Mouse (Mus musculus) myocyte (in vitro differentiated cells): Measurements from ENCODE around the gene Kat8. TPM values are rescaled to one million over a fixed set of nuclear protein-coding genes. Genes with fewer than 3 reads are reported as not detected.
A peak's percentile ranks its signal among the peaks of the same experiment; 100 is the strongest.

Experiments
- H3K27me3 ChIP-seq: one replicate; pipeline ENCODE4 v1.6.1; 2011; ENCODE audit not compliant: control insufficient read depth, insufficient read depth, insufficient read length
- H3K36me3 ChIP-seq: one replicate; pipeline ENCODE4 v1.6.1; 2011; ENCODE audit not compliant: control insufficient read depth, insufficient read depth
- H3K4me2 ChIP-seq: one replicate; pipeline ENCODE4 v1.6.1; 2011; ENCODE audit warnings: low read depth, control low read depth
- H3K4me3 ChIP-seq: one replicate; pipeline ENCODE4 v1.5.1; 2011; ENCODE audit warnings: mild to moderate bottlenecking, control low read depth, moderate library complexity
- H3K79me2 ChIP-seq: one replicate; pipeline ENCODE4 v1.6.1; 2011; ENCODE audit not compliant: control insufficient read depth, insufficient read depth
- H3ac ChIP-seq: one replicate; pipeline ENCODE4 v1.6.1; 2011; ENCODE audit not compliant: control insufficient read depth, insufficient read length
- CEBPB ChIP-seq: IDR thresholded peaks from 2 replicates; pipeline ENCODE4 v1.6.1; 2011; ENCODE audit warnings: mild to moderate bottlenecking, moderate library complexity; ENCODE audit not compliant: poor library complexity, insufficient read depth, severe bottlenecking
- E2F4 ChIP-seq: IDR thresholded peaks from one replicate; pipeline ENCODE4 v1.6.1; 2011; ENCODE audit warnings: mild to moderate bottlenecking, control low read depth, moderate library complexity; ENCODE audit not compliant: insufficient read depth
- MAX ChIP-seq: IDR thresholded peaks from one replicate; pipeline ENCODE4 v1.6.1; 2011; ENCODE audit warnings: low read depth, mild to moderate bottlenecking, control low read depth
- MYOD1 ChIP-seq, 3 experiments: IDR thresholded peaks; one replicate each; pipeline ENCODE4 v1.6.1; 2011; ENCODE audit warnings: control low read depth in 2 of 3, low read depth in 2 of 3, mild to moderate bottlenecking in 2 of 3, moderate library complexity in 1 of 3; ENCODE audit not compliant: insufficient read length in 2 of 3, control insufficient read depth in 1 of 3
- MYOG ChIP-seq, 3 experiments: IDR thresholded peaks; one replicate each; pipeline ENCODE4 v1.6.1; 2011; ENCODE audit warnings: control low read depth in 2 of 3, low read depth in 2 of 3, mild to moderate bottlenecking in 2 of 3; ENCODE audit not compliant: insufficient read length in 2 of 3, control insufficient read depth in 1 of 3, insufficient read depth in 1 of 3
- POLR2A ChIP-seq: IDR thresholded peaks from one replicate; pipeline ENCODE4 v1.6.1; 2011; ENCODE audit warnings: low read depth, mild to moderate bottlenecking, control low read depth, moderate library complexity; ENCODE audit not compliant: insufficient read length
- POLR2AphosphoS2 ChIP-seq: IDR thresholded peaks from one replicate; pipeline ENCODE4 v1.6.1; 2011; ENCODE audit warnings: low read depth, control low read depth; ENCODE audit not compliant: insufficient read length
- REST ChIP-seq: IDR thresholded peaks from one replicate; pipeline ENCODE4 v1.6.1; 2011; ENCODE audit warnings: mild to moderate bottlenecking, control low read depth, moderate library complexity; ENCODE audit not compliant: insufficient read depth, insufficient read length
- SRF ChIP-seq: IDR thresholded peaks from one replicate; pipeline ENCODE4 v1.6.1; 2011; ENCODE audit warnings: low read depth; ENCODE audit not compliant: control insufficient read depth, insufficient read length
- TCF12 ChIP-seq: IDR thresholded peaks from one replicate; pipeline ENCODE4 v1.6.1; 2011; ENCODE audit warnings: mild to moderate bottlenecking, control low read depth; ENCODE audit not compliant: poor library complexity, insufficient read depth, severe bottlenecking
- TCF3 ChIP-seq: IDR thresholded peaks from one replicate; pipeline ENCODE4 v1.6.1; 2011; ENCODE audit warnings: low read depth, control low read depth; ENCODE audit not compliant: insufficient read length
- USF1 ChIP-seq: IDR thresholded peaks from one replicate; pipeline ENCODE4 v1.6.1; 2011; ENCODE audit warnings: low read depth, mild to moderate bottlenecking, control low read depth, moderate library complexity
- polyA plus RNA-seq: library from polyadenylated mRNA; unstranded; fragments of >200 nt; fragmentation: generic; extraction: Trizol; gene quantifications from one replicate; pipeline ENCODE4 v1.2.1, GENCODE M21; 2012; ENCODE audit warnings: missing spikeins

The Kat8 gene
- polyA plus RNA-seq, 1 experiment = 26.4 TPM

GRCm38 (mm10) chr7:127967004-127967921 lies 54.9 kb downstream of the Kat8 start, which contains the start of gene Fus:
TSS of gene Fus (plus strand) at chr7:127967457.
- TF ChIP-seq SRF (no peak), E2F4 (peak; percentile 6), REST (no peak), USF1 (no peak), CEBPB (no peak), POLR2A (peak; percentile 99), TCF3 (peak; percentile 3), MYOG (IDR thresholded peaks at IDR 0.05; ENCODE audit: control insufficient read depth in 1 of 3, insufficient read depth in 1 of 3, insufficient read length in 2 of 3, low read depth in 2 of 3) (peak in 1 of 3 experiments; percentile 32), MYOD1 (IDR thresholded peaks at IDR 0.05; ENCODE audit: control insufficient read depth in 1 of 3, insufficient read length in 2 of 3, low read depth in 2 of 3) (no peak), MAX (no peak), TCF12 (no peak), POLR2AphosphoS2 (peak; percentile 100)
- peak within 1 kb of the TSS; percentile 95 for H3K4me3 ChIP-seq
- H3ac ChIP-seq = peak within 1 kb of the TSS; percentile 89
- H3K79me2 ChIP-seq = peaks cover 44% of the 10 kb centered on the region
- peaks cover 22% of the 10 kb centered on the region for H3K36me3 ChIP-seq
- H3K4me2 ChIP-seq = peak within 1 kb of the TSS; percentile 95
- H3K27me3 ChIP-seq = no peaks in the 10 kb centered on the region

GRCm38 (mm10) chr7:127967922-127968828 lies 55.9 kb downstream of the Kat8 start:
- H3K36me3 ChIP-seq = peaks cover 29% of the 10 kb centered on the region
- no peaks in the 10 kb centered on the region for H3K27me3 ChIP-seq
- TF ChIP-seq USF1 (no peak), POLR2A (peak; percentile 31)
- peak overlapping the region; percentile 89 for H3ac ChIP-seq
- peak overlapping the region; percentile 73 for H3K4me2 ChIP-seq
- H3K79me2 ChIP-seq = peaks cover 53% of the 10 kb centered on the region
- H3K4me3 ChIP-seq = peak overlapping the region; percentile 95

- Histone ChIP-seq H3K36me3 (peaks cover 91% of the 10 kb centered on the region), H3ac (no peak overlapping the region), H3K27me3 (no peaks in the 10 kb centered on the region), H3K4me2 (no peak overlapping the region), H3K79me2 (peaks cover 82% of the 10 kb centered on the region), H3K4me3 (no peak overlapping the region)
- TF ChIP-seq POLR2A (no peak), MYOD1 (IDR thresholded peaks at IDR 0.05; ENCODE audit: control insufficient read depth in 1 of 3, insufficient read length in 2 of 3, low read depth in 2 of 3) (no peak), REST (no peak), MAX (no peak), SRF (no peak), CEBPB (no peak), TCF12 (no peak), POLR2AphosphoS2 (no peak), MYOG (IDR thresholded peaks at IDR 0.05; ENCODE audit: control insufficient read depth in 1 of 3, insufficient read depth in 1 of 3, insufficient read length in 2 of 3, low read depth in 2 of 3) (no peak), E2F4 (no peak), TCF3 (no peak), USF1 (no peak)
Observed at GRCm38 (mm10) chr7:127974413-127974930, 62.2 kb downstream of the Kat8 start.

Other genes starting within 250 kb of the Kat8 start
- 94.7 TPM for gene Bcl7c, start 203.6 kb upstream of the Kat8 start, polyA plus RNA-seq
- 8.9 TPM for gene Ctf1, start 199.8 kb upstream of the Kat8 start, polyA plus RNA-seq
- 0.14 TPM for gene Ctf2, start 180.3 kb upstream of the Kat8 start, polyA plus RNA-seq
- 11.9 TPM for gene Fbxl19, start 168.0 kb upstream of the Kat8 start, polyA plus RNA-seq
- gene Orai3, start 142.7 kb upstream of the Kat8 start, polyA plus RNA-seq = 16.3 TPM
- gene Setd1a, start 135.8 kb upstream of the Kat8 start, polyA plus RNA-seq = 13.7 TPM
- gene Gm49388, start 126.9 kb upstream of the Kat8 start, polyA plus RNA-seq = 1.4 TPM
- 15.0 TPM for gene Hsd3b7, start 111.9 kb upstream of the Kat8 start, polyA plus RNA-seq
- 73.0 TPM for gene Stx4a, start 88.2 kb upstream of the Kat8 start, polyA plus RNA-seq
- 0.20 TPM for gene Stx1b, start 88.0 kb upstream of the Kat8 start, polyA plus RNA-seq
- 16.7 TPM for gene Zfp646, start 36.3 kb upstream of the Kat8 start, polyA plus RNA-seq
- 7.9 TPM for gene Zfp668, start 35.7 kb upstream of the Kat8 start, polyA plus RNA-seq
- gene Prss53, start 21.5 kb upstream of the Kat8 start, polyA plus RNA-seq = 0.74 TPM
- gene Gm21974, start 17.1 kb upstream of the Kat8 start, polyA plus RNA-seq = not detected
- 65.9 TPM for gene Vkorc1, start 16.9 kb upstream of the Kat8 start, polyA plus RNA-seq
- 53.2 TPM for gene Bckdk, start 8.4 kb upstream of the Kat8 start, polyA plus RNA-seq
- 0.06 TPM for gene Prss8, start 17.6 kb downstream of the Kat8 start, polyA plus RNA-seq
- 10.6 TPM for gene Prss36, start 34.2 kb downstream of the Kat8 start, polyA plus RNA-seq
- gene Fus, start 54.9 kb downstream of the Kat8 start, polyA plus RNA-seq = 231 TPM
- 3.9 TPM for gene Pycard, start 81.4 kb downstream of the Kat8 start, polyA plus RNA-seq
- gene Trim72, start 91.4 kb downstream of the Kat8 start, polyA plus RNA-seq = 468 TPM
- gene Itgam, start 150.1 kb downstream of the Kat8 start, polyA plus RNA-seq = 0.14 TPM
- not detected for gene Gm49368, start 150.2 kb downstream of the Kat8 start, polyA plus RNA-seq
- not detected for gene Itgax, start 217.0 kb downstream of the Kat8 start, polyA plus RNA-seq
- gene Itgad, start 241.9 kb downstream of the Kat8 start, polyA plus RNA-seq = 0.13 TPM